Mouse (Mus musculus) megakaryocyte, embryonic 14.5 days (primary cell): ENCODE data around the gene Zdhhc7.

ENCODE experiments used
- FLI1 ChIP-seq: IDR thresholded peaks from 2 replicates; pipeline ENCODE4 v1.6.1; 2012; ENCODE audit warnings: low read length, inconsistent platforms, mixed read lengths
- GATA1 ChIP-seq: IDR thresholded peaks from 3 replicates; pipeline ENCODE4 v1.6.1; 2012; ENCODE audit warnings: mixed read lengths, low read length, inconsistent platforms, borderline replicate concordance

DNA sequence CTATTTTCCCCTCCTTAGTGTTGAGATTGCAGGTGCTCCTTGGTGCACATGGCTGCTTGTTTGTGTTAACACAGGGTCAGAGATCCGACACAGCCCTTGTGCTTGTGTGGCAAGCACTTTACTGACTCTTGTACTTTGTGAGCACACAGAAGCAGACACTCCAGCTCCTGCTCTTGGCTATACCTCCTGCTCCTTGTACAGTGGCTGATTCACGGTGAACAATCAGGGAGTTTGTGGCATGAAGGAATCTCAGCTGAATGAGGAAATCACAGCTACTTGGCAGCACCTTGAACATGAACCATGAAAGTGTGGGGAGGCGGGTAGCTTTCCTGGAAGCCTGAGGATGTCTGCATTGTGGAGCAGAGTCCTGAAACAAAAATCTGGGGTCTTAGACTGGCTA lies 39.5 kb upstream of the Zdhhc7 start:
- TF ChIP-seq FLI1, result no peak
- no peak for TF ChIP-seq GATA1
